Mouse (Mus musculus) liver, embryonic 11.5 days (tissue): Measurements from ENCODE around the gene Serhl. TPM values are rescaled to one million over a fixed set of nuclear protein-coding genes. Genes with fewer than 3 reads are reported as not detected.

Experiments used
- ATAC-seq: fragments of 200-750 bp; cut with Nextera tagmentation; replicated peaks from 2 replicates; pipeline ENCODE4 v1.8.0; 2017; ENCODE audit warnings: moderate number of reproducible peaks, mild to moderate bottlenecking, moderate TSS enrichment, moderate library complexity; ENCODE audit not compliant: low FRiP score
- DNase-seq: peaks from one replicate; pipeline ENCODE4 v3.0.0-alpha.2; 2017; ENCODE audit warnings: low spot score
- H3K27ac ChIP-seq: fragments of 300-500 bp; sonication (generic); 2 replicates; pipeline ENCODE4 v1.5.1; 2014; ENCODE audit warnings: mild to moderate bottlenecking, low read depth, low read length, control low read depth
- H3K27me3 ChIP-seq: fragments of 300-500 bp; sonication (generic); replicated peaks from 2 replicates; pipeline ENCODE4 v1.6.1; 2014; ENCODE audit warnings: low read length, mixed read lengths; ENCODE audit not compliant: control insufficient read depth, insufficient read depth
- H3K36me3 ChIP-seq: fragments of 300-500 bp; sonication (generic); 2 replicates; pipeline ENCODE4 v1.6.1; 2014; ENCODE audit warnings: mild to moderate bottlenecking, low read length, moderate library complexity, mixed read lengths; ENCODE audit not compliant: control insufficient read depth, insufficient read depth
- H3K4me1 ChIP-seq: fragments of 300-500 bp; sonication (generic); replicated peaks from 2 replicates; pipeline ENCODE4 v1.6.1; 2014; ENCODE audit warnings: low read length, mixed read lengths; ENCODE audit not compliant: control insufficient read depth, insufficient read depth
- H3K4me2 ChIP-seq: fragments of 300-500 bp; sonication (generic); 2 replicates; pipeline ENCODE4 v1.6.1; 2014; ENCODE audit warnings: mild to moderate bottlenecking, control low read depth, moderate library complexity
- H3K4me3 ChIP-seq: fragments of 300-500 bp; sonication (generic); 2 replicates; pipeline ENCODE4 v1.5.1; 2014; ENCODE audit warnings: low read depth, low read length, control low read depth
- H3K9ac ChIP-seq: fragments of 300-500 bp; sonication (generic); 2 replicates; pipeline ENCODE4 v1.6.1; 2014; ENCODE audit warnings: low read depth, low read length, control low read depth
- H3K9me3 ChIP-seq: fragments of 300-500 bp; sonication (generic); 2 replicates; pipeline ENCODE4 v1.6.1; 2016; ENCODE audit warnings: low read length, inconsistent platforms, mixed read lengths; ENCODE audit not compliant: control insufficient read depth
- WGBS: fragments of 180-500 bp; shearing (Covaris S2); extraction: QIAGEN DNeasy Blood & Tissue Kit; methylation state at CpG from one replicate; pipeline ENCODE4 v1.1.7; 2014; 5-methylcytosine and 5-hydroxymethylcytosine counted together
- polyA plus RNA-seq: library from polyadenylated mRNA; unstranded; fragments of >200 nt; fragmentation: Nextera tagmentation; extraction: Ambion mirVana; gene quantifications from 2 replicates; pipeline ENCODE4 v1.2.1, GENCODE M21; 2014

Gene Serhl
- polyA plus RNA-seq, 1 experiment from 2014 or later, result 45.8 TPM

- ATAC-seq, result no peak
- WGBS, result 4% methylated on average over 21 of the region's 21 CpGs
- Histone ChIP-seq H3K4me1 (peaks cover 10% of the 10 kb centered on the region), H3K9ac (peak overlapping the region; percentile 81), H3K4me3 (peak overlapping the region; percentile 71), H3K9me3 (no peaks in the 10 kb centered on the region), H3K36me3 (peaks cover 6% of the 10 kb centered on the region; the same call in 1 of the 2 replicates), H3K4me2 (peak overlapping the region; percentile 82), H3K27me3 (no peaks in the 10 kb centered on the region), H3K27ac (peak overlapping the region; percentile 73)
- DNase-seq, result no peak
Observed at GRCm38 (mm10) chr15:83148395-83148794, 59.1 kb downstream of the Serhl start.

DNA sequence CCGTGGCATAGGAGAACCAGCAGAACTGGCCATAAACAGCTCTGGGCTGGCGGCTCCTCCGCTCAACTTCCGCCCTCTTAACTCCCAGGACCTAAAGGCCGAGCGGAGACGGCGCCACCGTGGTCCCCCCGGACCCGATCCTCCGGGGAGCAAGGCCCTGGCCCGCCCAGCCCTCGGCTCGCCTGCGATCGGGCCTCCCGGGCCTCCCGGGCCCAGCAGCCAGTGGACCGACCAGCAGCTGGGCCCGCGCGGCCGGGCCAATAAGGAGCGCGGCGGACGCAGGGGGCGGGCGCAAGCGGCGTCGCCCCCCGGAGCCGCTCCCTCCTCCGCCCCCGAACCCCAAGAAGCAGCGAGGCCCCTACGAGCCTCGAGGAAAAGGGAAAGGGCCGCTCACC lies 59.5 kb downstream of the Serhl start:
- WGBS, result 1% methylated on average over 41 of the region's 41 CpGs
- peak; percentile 56 for DNase-seq

GRCm38 (mm10) chr15:83149196-83150072 lies 60.1 kb downstream of the Serhl start, which contains the start of gene Poldip3:
TSS of gene Poldip3 (minus strand) at chr15:83149384.
- Histone ChIP-seq H3K4me2 (peak within 1 kb of the TSS; percentile 82), H3K27ac (peak within 1 kb of the TSS; percentile 73), H3K4me3 (peak within 1 kb of the TSS; percentile 71), H3K9ac (peak within 1 kb of the TSS; percentile 81), H3K9me3 (no peaks in the 10 kb centered on the region), H3K36me3 (peaks cover 6% of the 10 kb centered on the region; the same call in 1 of the 2 replicates), H3K4me1 (peaks cover 8% of the 10 kb centered on the region), H3K27me3 (no peaks in the 10 kb centered on the region)
- ATAC-seq, result peak; percentile 89
- DNase-seq, result peak; percentile 96
- WGBS, result under 1% methylated on average over 56 of the region's 56 CpGs

More for the DNA sequence above, 59.5 kb downstream of the Serhl start:
- peak overlapping the region; percentile 71 for H3K4me3 ChIP-seq
- H3K36me3 ChIP-seq, result peaks cover 6% of the 10 kb centered on the region; the same call in 1 of the 2 replicates
- H3K27ac ChIP-seq, result peak overlapping the region; percentile 73
- no peaks in the 10 kb centered on the region for H3K27me3 ChIP-seq
- peak; percentile 81 for ATAC-seq
- no peaks in the 10 kb centered on the region for H3K9me3 ChIP-seq
- peak overlapping the region; percentile 81 for H3K9ac ChIP-seq
- peaks cover 8% of the 10 kb centered on the region for H3K4me1 ChIP-seq
- peak overlapping the region; percentile 82 for H3K4me2 ChIP-seq

GRCm38 (mm10) chr15:83150073-83150442 lies 60.8 kb downstream of the Serhl start:
- Histone ChIP-seq H3K4me1 (peaks cover 8% of the 10 kb centered on the region; the same call in 1 of the 2 replicates), H3K27me3 (no peaks in the 10 kb centered on the region), H3K4me3 (no peak overlapping the region), H3K9ac (peak overlapping the region; percentile 7; the same call in 1 of the 2 replicates), H3K4me2 (peak overlapping the region; percentile 36; the same call in 1 of the 2 replicates), H3K9me3 (no peaks in the 10 kb centered on the region), H3K27ac (peak overlapping the region; percentile 73), H3K36me3 (peaks cover 8% of the 10 kb centered on the region; the same call in 1 of the 2 replicates)
- 24% methylated on average over 3 of the region's 3 CpGs for WGBS
- DNase-seq, result no peak
- no peak for ATAC-seq

GRCm38 (mm10) chr15:83150694-83151093 lies 61.4 kb downstream of the Serhl start:
- H3K27ac ChIP-seq, result no peak overlapping the region
- 82% methylated on average over 4 of the region's 4 CpGs for WGBS
- H3K4me3 ChIP-seq, result no peak overlapping the region
- no peaks in the 10 kb centered on the region for H3K27me3 ChIP-seq
- H3K4me2 ChIP-seq, result no peak overlapping the region
- H3K9ac ChIP-seq, result no peak overlapping the region
- no peaks in the 10 kb centered on the region for H3K9me3 ChIP-seq
- peaks cover 6% of the 10 kb centered on the region; the same call in 1 of the 2 replicates for H3K36me3 ChIP-seq
- H3K4me1 ChIP-seq, result peaks cover 5% of the 10 kb centered on the region; the same call in 1 of the 2 replicates
- DNase-seq, result no peak
- ATAC-seq, result no peak

DNA sequence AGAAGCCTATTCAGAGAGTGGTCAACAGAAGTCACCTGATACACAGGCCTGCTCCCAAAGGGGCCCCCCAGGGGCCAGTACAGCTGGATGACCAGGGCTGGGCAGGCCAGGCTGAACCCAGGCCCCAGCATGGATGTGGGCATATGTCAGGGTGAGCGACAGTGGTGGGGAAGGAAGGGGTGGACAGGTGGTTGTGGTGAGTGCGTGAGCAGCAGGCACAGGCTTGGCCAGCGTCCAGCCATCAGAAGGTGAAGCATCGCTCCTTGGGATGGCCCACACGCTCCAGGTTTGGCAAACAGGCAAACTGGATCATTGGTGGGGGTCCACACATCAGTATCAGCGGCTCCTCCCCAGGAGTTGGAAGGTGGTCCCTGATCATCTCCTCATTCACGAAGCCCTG lies 65.0 kb downstream of the Serhl start:
- no peak for ATAC-seq
- Histone ChIP-seq H3K27me3 (no peaks in the 10 kb centered on the region), H3K27ac (no peak overlapping the region), H3K4me2 (no peak overlapping the region), H3K4me3 (no peak overlapping the region), H3K9ac (no peak overlapping the region), H3K4me1 (no peaks in the 10 kb centered on the region), H3K36me3 (peaks cover 20% of the 10 kb centered on the region), H3K9me3 (no peaks in the 10 kb centered on the region)
- 95% methylated on average over 7 of the region's 7 CpGs for WGBS
- no peak for DNase-seq

GRCm38 (mm10) chr15:83155672-83156419 lies 66.5 kb downstream of the Serhl start:
- Histone ChIP-seq H3K36me3 (peaks cover 30% of the 10 kb centered on the region), H3K4me1 (no peaks in the 10 kb centered on the region), H3K9me3 (no peaks in the 10 kb centered on the region), H3K9ac (no peak overlapping the region), H3K4me3 (no peak overlapping the region), H3K4me2 (no peak overlapping the region), H3K27me3 (no peaks in the 10 kb centered on the region), H3K27ac (no peak overlapping the region)
- no peak for ATAC-seq
- WGBS, result 78% methylated on average over 6 of the region's 6 CpGs
- no peak for DNase-seq

GRCm38 (mm10) chr15:83156929-83157666 lies 67.8 kb downstream of the Serhl start:
- 70% methylated on average over 11 of the region's 11 CpGs for whole genome bisulfite sequencing
- Histone ChIP-seq H3K4me3 (no peak overlapping the region), H3K27me3 (no peaks in the 10 kb centered on the region), H3K27ac (no peak overlapping the region), H3K36me3 (peaks cover 37% of the 10 kb centered on the region), H3K4me1 (peaks cover 1% of the 10 kb centered on the region; the same call in 1 of the 2 replicates), H3K4me2 (no peak overlapping the region), H3K9ac (no peak overlapping the region), H3K9me3 (no peaks in the 10 kb centered on the region)
- ATAC-seq, result no peak
- DNase-seq, result no peak
